Mouse (Mus musculus): ENCODE data around the gene Nacc2. TPM values are rescaled to one million over a fixed set of nuclear protein-coding genes. Genes with fewer than 3 reads are reported as not detected.
A peak's percentile ranks its signal among the peaks of the same experiment; 100 is the strongest.

The Nacc2 gene
- total RNA-seq, 2 experiments from 2014 or later = 64.5 to 75.9 TPM

- intact Hi-C loops (cut with DNase I) = loop anchor here (1.0 to 5.0 kb wide), 3 partner anchors 31 to 50 kb away; no protein-coding TSS in a partner anchor
- H3K27ac ChIP-seq = peak overlapping the region; percentile 87
- peak overlapping the region; percentile 50 for H3K4me3 ChIP-seq
- no peak; the same call in 1 of the 2 replicates for TF ChIP-seq CTCF (IDR thresholded peaks at IDR 0.05)
- DNase-seq (ENCODE audit: extremely low spot score in 1 of 2, low spot score in 2 of 2) = no peak
Measured at GRCm38 (mm10) chr2:26090876-26091770, 31.9 kb downstream of the Nacc2 start.

DNA sequence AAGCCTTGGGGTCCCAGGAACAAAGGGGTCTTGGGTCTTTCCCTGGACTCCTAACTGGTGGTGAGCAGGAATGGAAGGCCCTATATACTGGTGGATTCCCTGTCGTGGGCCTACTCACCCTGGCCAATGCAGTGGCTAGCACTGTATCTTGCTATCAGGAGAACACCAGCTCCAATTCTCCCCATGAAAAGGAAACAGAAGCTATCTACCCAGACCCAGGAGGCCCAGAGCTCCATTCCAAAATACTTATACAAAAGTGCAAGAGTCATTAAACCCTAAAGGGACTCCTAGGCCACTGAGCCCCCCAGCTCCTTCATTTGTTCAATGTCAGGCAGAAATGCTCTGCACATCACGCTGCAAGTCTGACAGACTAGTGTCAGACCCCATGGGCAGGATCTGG, 34.0 kb downstream of the Nacc2 start:
- intact Hi-C loops (cut with DNase I) = no loop called here
- no peak for TF ChIP-seq CTCF (IDR thresholded peaks at IDR 0.05)

GRCm38 (mm10) chr2:26086926-26087600, 36.0 kb downstream of the Nacc2 start:
- Histone ChIP-seq H3K27ac (no peak overlapping the region), H3K4me3 (no peak overlapping the region)
- no peak for TF ChIP-seq CTCF (IDR thresholded peaks at IDR 0.05)
- DNase-seq (ENCODE audit: extremely low spot score in 1 of 2, low spot score in 2 of 2) = no peak
- intact Hi-C loops (cut with DNase I) = no loop called here

More for the DNA sequence above, 34.0 kb downstream of the Nacc2 start:
- no peak for DNase-seq (ENCODE audit: extremely low spot score in 1 of 2, low spot score in 2 of 2)
- no peak overlapping the region for H3K27ac ChIP-seq
- H3K4me3 ChIP-seq = no peak overlapping the region

GRCm38 (mm10) chr2:26086505-26086904, 36.5 kb downstream of the Nacc2 start:
- TF ChIP-seq CTCF (IDR thresholded peaks at IDR 0.05) = no peak
- Histone ChIP-seq H3K27ac (no peak overlapping the region), H3K4me3 (no peak overlapping the region)
- no peak for DNase-seq (ENCODE audit: extremely low spot score in 1 of 2, low spot score in 2 of 2)
- intact Hi-C loops (cut with DNase I) = no loop called here

- intact Hi-C loops (cut with DNase I) = no loop called here
- no peak overlapping the region for H3K4me3 ChIP-seq
- DNase-seq (ENCODE audit: extremely low spot score in 1 of 2, low spot score in 2 of 2) = no peak
- no peak for TF ChIP-seq CTCF (IDR thresholded peaks at IDR 0.05)
- no peak overlapping the region for H3K27ac ChIP-seq
Measured at GRCm38 (mm10) chr2:26082883-26083282, 40.1 kb downstream of the Nacc2 start.

DNA sequence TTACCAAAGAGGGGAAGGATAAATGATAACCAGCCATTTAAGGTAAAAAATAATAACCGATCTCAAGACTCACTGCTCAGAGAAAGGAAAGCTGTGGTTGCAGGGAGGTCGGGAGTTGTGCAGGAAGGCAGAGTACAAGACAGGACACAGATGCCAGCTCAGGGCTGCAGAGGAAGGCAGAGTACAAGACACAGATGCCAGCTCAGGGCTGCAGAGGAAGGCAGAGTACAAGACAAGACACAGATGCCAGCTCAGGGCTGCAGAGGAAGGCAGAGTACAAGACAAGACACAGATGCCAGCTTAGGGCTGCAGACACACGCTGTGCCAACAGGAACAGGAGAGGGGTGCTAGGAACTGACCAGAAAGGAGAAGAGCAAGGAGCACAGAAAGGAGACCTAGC, 42.2 kb downstream of the Nacc2 start:
- intact Hi-C loops (cut with DNase I) = no loop called here

DNA sequence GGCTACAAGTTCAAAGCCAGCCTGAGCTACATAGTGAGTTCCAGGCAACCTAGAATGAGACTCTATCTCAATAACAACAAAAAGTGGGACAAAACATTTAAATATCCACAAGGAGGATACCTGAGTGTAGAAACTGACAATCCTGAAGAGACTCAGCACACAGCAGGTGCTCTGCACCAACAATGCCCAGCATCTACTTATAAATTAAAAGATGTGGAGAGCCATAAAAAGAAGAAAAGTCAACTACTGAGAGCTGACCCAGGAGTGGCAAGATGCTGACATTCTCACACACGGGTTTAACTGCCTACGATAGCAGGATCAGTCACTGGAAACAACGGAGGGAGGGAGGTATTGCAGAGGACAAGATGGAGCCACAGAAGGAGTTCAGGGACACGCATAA, 43.6 kb downstream of the Nacc2 start:
- no peak for DNase-seq (ENCODE audit: extremely low spot score in 1 of 2, low spot score in 2 of 2)
- intact Hi-C loops (cut with DNase I) = no loop called here
- Histone ChIP-seq H3K27ac (no peak overlapping the region), H3K4me3 (no peak overlapping the region)
- no peak for TF ChIP-seq CTCF (IDR thresholded peaks at IDR 0.05)

More for the DNA sequence above, 42.2 kb downstream of the Nacc2 start:
- TF ChIP-seq CTCF (IDR thresholded peaks at IDR 0.05) = no peak
- Histone ChIP-seq H3K4me3 (no peak overlapping the region), H3K27ac (no peak overlapping the region)
- no peak for DNase-seq (ENCODE audit: extremely low spot score in 1 of 2, low spot score in 2 of 2)

DNA sequence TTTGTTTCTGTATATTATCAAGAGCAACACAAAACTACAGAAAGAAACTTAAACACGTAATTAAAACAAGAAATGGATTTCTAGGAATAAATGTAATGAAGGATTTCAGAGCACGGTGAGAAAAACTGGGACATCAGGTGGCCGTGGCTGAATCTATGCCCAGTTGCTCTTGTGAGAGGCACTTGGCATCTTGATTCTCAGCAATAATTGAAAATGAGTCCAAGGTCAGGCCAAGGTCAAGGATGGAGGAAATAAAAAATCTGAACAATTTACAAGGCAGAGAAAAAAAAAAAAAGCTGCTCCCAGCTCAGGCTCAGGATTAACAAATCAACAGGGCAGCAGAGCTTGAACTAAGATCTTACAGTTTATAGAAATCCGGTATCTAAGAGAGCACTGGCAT, 46.0 kb downstream of the Nacc2 start:
- intact Hi-C loops (cut with DNase I) = no loop called here
- no peak overlapping the region for H3K27ac ChIP-seq

DNA sequence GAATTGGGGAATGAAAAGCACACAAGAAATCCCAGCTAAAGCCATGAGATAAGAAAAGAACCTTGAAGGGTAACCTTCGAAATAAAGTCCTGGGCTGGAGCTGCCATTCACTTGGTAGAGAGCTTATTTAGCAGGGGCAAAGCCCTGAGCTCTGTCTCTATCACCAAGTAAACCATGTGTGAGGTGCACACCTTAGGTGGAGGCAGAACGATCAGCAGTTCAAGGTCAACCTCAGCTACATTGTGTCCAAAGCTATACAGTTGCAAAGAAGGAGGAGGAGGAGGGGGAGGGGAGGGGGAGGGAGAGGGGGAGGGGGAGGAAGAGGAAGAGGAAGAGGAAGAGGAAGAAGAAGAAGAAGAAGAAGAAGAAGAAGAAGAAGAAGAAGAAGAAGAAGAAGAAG, 46.9 kb downstream of the Nacc2 start:
- DNase-seq (ENCODE audit: extremely low spot score in 1 of 2, low spot score in 2 of 2) = no peak
- TF ChIP-seq CTCF (IDR thresholded peaks at IDR 0.05) = no peak
- Histone ChIP-seq H3K27ac (no peak overlapping the region), H3K4me3 (no peak overlapping the region)
- intact Hi-C loops (cut with DNase I) = no loop called here

More for the DNA sequence above, 46.0 kb downstream of the Nacc2 start:
- no peak for TF ChIP-seq CTCF (IDR thresholded peaks at IDR 0.05)
- no peak for DNase-seq (ENCODE audit: extremely low spot score in 1 of 2, low spot score in 2 of 2)
- H3K4me3 ChIP-seq = no peak overlapping the region

GRCm38 (mm10) chr2:26074551-26074950, 48.5 kb downstream of the Nacc2 start:
- TF ChIP-seq CTCF (IDR thresholded peaks at IDR 0.05) = no peak
- intact Hi-C loops (cut with DNase I) = no loop called here
- no peak overlapping the region for H3K27ac ChIP-seq
- DNase-seq (ENCODE audit: extremely low spot score in 1 of 2, low spot score in 2 of 2) = no peak
- H3K4me3 ChIP-seq = no peak overlapping the region

- no peak overlapping the region; the same call in 1 of the 2 replicates for H3K27ac ChIP-seq
- H3K4me3 ChIP-seq = no peak overlapping the region
- intact Hi-C loops (cut with DNase I) = no loop called here
- no peak for TF ChIP-seq CTCF (IDR thresholded peaks at IDR 0.05)
- DNase-seq (ENCODE audit: extremely low spot score in 1 of 2, low spot score in 2 of 2) = no peak
Measured at GRCm38 (mm10) chr2:26068592-26068991, 54.4 kb downstream of the Nacc2 start.

- Histone ChIP-seq H3K4me3 (no peak overlapping the region), H3K27ac (peak overlapping the region; percentile 36; the same call in 1 of the 2 replicates)
- no peak for TF ChIP-seq CTCF (IDR thresholded peaks at IDR 0.05)
- no peak for DNase-seq (ENCODE audit: extremely low spot score in 1 of 2, low spot score in 2 of 2)
- intact Hi-C loops (cut with DNase I) = no loop called here
Measured at GRCm38 (mm10) chr2:26068175-26068574, 54.8 kb downstream of the Nacc2 start.
